Mouse (Mus musculus): ENCODE results near the gene Doc2a.
A peak's percentile ranks its signal among the peaks of the same experiment; 100 is the strongest.

The Doc2a gene

DNA sequence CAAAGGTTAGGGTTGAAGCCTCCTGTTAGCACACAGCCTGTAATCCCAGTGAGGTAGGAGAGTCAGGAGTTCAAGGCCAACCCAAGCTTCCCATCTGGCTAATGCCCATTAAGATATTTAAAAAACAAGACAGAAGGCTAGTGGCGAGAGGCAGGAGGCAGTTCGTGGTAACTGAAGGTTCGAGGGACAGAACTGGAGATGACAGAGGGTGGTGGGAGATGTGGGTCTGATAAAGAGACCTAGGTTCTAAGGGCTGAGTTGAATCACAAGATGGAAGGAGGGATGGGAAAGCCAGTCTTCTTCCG is at the start of gene Doc2a:
Gene Doc2a, plus strand, starts transcription at position 301 of the 305 bp plus-strand sequence.
- DNase-seq (ENCODE audit: low spot score in 2 of 2), result no peak

GRCm38 (mm10) chr7:126798127-126799049 is 48.8 kb upstream of the Doc2a start:
- no peak for DNase-seq (ENCODE audit: low spot score in 2 of 2)

GRCm38 (mm10) chr7:126799050-126799467 is 48.2 kb upstream of the Doc2a start:
- peak; percentile 96 to 98 for DNase-seq (ENCODE audit: low spot score in 2 of 2)

DNA sequence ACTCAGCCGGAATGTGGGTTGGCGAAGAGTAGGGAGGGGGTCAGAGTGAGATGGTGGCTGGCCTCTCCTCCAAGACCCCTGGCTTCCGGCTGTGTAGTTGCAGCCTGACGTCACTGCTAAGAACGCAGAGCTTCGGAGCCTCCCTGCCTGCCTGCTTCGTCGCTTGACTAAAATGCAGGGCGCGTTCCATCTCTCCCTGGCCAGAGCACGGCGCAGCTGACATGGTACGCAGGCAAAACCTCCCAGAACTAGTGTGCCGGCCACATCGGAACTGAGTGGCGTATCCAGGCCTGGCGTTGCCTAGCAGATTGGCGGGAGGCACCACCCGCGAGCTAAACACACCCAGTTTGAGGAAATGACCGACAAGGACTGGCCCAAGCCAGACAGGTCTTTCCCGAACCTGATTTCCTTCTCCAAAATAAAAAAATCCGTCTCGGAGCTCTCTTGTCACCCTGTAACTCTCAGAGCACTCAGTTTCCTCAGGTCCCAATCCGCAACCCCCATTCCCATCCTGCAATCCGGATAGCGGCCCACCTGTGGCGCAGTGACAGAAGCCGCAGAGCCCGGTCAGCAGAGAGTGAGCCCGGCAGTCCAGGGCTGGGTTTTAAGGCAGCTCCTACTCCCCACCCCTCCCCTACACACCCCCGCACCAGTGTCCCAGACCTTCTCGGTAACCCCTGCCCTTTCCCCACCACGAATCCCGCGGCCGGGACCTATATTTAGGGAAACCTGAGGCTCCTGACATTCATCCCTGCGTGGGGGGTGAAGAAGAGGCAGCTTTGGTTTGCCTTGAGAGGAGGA is 47.5 kb upstream of the Doc2a start:
- peak in 1 of 2 experiments; percentile 89 for DNase-seq (ENCODE audit: low spot score in 2 of 2)

GRCm38 (mm10) chr7:126800269-126801056 is 46.8 kb upstream of the Doc2a start:
- DNase-seq (ENCODE audit: low spot score in 2 of 2), result peak in 1 of 2 experiments; percentile 65

DNA sequence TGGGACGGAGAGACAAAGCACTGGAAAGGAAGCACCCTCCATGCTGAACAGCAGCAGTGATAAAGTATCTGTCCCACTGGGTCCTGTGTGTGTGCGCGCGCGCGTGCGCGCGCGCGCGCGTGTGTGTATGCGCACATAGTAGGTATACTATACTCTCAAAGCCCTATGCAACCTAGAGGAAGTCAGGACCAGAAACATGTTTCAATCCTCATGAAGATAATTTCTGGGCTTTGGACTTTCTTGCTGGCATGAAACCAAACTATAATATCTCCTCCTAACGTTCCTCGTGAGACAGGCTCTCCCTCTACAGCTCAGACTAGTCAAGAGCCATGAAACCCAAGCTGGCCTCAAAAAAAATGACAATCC is 46.2 kb upstream of the Doc2a start:
- DNase-seq (ENCODE audit: low spot score in 2 of 2), result no peak

- DNase-seq (ENCODE audit: low spot score in 2 of 2), result no peak
Measured at GRCm38 (mm10) chr7:126802134-126802889, 44.9 kb upstream of the Doc2a start.

DNA sequence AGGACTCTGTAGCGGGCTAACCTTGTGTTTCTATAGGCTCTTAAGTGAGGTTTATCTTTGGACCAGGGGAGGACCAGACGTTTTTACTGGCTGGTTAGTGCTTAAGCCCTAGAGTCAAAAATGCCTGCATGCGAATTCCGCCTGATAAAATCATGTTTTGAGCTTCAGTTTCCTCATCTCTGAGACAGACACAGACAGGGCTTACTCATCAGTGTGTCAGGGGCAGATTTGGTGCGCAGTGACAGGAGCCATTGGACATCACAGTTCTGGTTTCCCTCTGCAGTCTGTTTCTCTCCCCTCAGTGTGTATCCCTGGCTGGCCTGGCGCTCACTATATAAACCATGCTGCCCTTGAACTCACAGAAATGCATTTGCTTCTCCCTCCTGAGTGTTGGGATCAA is 44.0 kb upstream of the Doc2a start:
- no peak for DNase-seq (ENCODE audit: low spot score in 2 of 2)

GRCm38 (mm10) chr7:126803751-126804150 is 43.5 kb upstream of the Doc2a start:
- no peak for DNase-seq (ENCODE audit: low spot score in 2 of 2)

GRCm38 (mm10) chr7:126806956-126807355 is 40.3 kb upstream of the Doc2a start:
- DNase-seq (ENCODE audit: low spot score in 2 of 2), result no peak

DNA sequence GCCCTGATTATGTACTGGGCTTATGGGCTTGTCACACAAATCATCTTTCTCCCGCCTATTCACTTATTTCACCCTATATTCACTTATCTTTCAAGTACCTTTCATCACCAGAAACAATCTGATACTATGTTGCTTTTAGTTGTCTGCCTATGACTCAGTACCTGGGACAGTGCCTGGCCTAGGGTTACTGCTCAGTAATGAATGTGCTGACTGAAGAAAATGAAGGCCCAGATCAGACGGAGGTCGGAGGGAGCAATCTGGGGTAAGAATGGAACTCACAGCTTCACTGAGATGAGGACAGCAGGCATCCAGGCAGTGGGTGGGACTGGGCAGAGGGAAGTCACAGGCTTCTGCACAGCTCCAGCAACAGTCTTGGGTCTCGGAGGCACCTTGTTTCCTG is 39.8 kb upstream of the Doc2a start:
- no peak for DNase-seq (ENCODE audit: low spot score in 2 of 2)

- DNase-seq (ENCODE audit: low spot score in 2 of 2), result peak; percentile 72 to 90
Measured at GRCm38 (mm10) chr7:126808703-126809455, 38.3 kb upstream of the Doc2a start.

- DNase-seq (ENCODE audit: low spot score in 2 of 2), result no peak
Measured at GRCm38 (mm10) chr7:126809723-126810369, 37.4 kb upstream of the Doc2a start.

DNA sequence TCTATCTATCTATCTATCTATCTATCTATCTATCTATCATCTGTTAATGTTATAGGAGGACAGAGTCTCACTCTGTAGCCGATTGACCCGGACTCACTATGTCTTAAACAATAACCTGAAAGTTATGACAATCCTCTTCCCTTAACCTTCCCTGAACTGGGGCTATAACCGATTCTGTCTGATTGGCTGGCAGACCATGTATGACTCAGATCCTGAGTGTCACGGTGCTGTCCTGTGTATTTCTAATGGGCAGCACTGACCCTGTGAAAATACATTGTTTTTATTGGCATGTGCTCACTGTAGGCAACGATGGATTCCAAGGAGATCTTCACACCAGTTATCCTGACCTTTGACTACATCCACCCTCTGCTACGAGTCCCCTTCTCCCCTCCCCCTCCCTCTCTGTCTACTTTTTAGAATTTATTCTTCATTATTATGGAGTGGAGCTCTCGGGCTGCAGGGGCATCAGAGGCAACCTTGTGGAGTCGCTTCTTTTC is 31.4 kb upstream of the Doc2a start:
- no peak for DNase-seq (ENCODE audit: low spot score in 2 of 2)

DNA sequence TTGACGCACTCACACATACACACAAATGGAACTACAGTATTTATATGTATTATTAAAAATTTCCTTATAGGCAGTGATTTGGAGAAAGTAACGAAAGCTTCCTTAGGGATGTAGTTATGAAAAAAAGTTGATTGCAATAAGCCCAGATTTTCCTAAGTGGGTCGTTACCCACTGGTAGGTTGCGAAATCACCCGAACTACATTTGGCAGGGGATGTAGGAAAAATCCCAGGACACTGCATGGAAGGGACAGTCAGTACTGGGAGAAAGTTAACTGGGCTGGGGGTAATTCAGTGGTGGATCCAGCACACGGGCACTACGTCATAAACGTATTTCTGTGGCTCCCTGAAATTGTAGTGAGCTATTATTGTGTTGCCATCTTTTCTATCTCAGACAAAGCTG is 30.7 kb upstream of the Doc2a start:
- DNase-seq (ENCODE audit: low spot score in 2 of 2), result no peak

GRCm38 (mm10) chr7:126817595-126817994 is 29.6 kb upstream of the Doc2a start:
- DNase-seq (ENCODE audit: low spot score in 2 of 2), result no peak

- no peak for DNase-seq (ENCODE audit: low spot score in 2 of 2)
Measured at GRCm38 (mm10) chr7:126818818-126819217, 28.4 kb upstream of the Doc2a start.

- DNase-seq (ENCODE audit: low spot score in 2 of 2), result peak in 1 of 2 experiments; percentile 86
Measured at GRCm38 (mm10) chr7:126821835-126822511, 25.2 kb upstream of the Doc2a start.

DNA sequence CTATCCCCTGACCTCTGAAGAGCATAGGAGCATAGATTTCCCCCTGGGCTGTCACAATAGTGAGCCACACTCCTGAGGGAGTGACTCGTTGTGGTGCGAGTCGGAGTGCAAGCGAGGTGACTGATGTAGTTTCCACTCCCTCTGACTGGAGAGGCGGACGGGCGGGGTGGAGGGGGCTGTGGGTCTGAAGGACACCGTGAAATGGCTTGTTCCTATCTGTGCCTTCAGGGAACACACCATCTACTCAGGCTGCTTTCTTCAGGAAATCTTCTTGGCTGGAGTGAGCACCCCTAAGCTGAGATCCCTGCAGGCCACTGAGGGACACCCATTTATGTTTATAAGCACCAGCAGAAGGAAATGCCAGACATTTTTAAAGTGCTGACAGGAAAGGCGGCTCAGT is 24.5 kb upstream of the Doc2a start:
- no peak for DNase-seq (ENCODE audit: low spot score in 2 of 2)
